8 mouse cellular contexts compared by ENCODE assay signal in the genomic region with DNA sequence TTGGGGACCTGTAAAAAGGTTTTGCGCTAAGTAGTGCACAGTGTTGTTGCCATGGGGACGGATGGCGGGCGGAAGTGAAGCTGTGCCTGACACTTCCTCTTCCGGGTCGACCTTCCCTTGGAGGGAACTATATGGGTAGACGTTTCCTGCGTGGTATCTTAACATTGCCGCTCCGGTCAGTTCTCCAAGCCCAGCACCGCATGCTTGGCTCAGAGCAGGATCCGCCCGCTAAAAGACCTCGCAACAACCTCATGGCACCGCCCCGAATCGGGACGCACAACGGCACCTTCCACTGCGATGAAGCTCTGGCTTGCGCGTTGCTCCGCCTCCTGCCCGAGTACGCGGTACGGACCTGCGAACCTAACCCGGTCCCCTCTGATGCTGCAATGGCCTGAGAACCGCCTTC. TPM values are rescaled to one million over a fixed set of nuclear protein-coding genes. Genes with fewer than 3 reads are reported as not detected.
DNase-seq lines count a peak whose midpoint lies in the region; ATAC-seq and TF ChIP-seq lines count a peak whose summit lies in the region.

A gene (plus strand): TSS at position 100 of the 406 bp plus-strand sequence.

- peaks cover 11% of the 10 kb centered on the region; the same call in 1 of the 2 replicates for H3K36me3 ChIP-seq in hindbrain, postnatal 0 days (ENCODE audit: insufficient read depth, low read length)
- peaks cover 80% of the 10 kb centered on the region for H3K36me3 ChIP-seq in megakaryocyte, embryonic 14.5 days (replicated peaks; ENCODE audit: low read length)

- TF ChIP-seq CTCF in cortical plate, adult 2 months (IDR thresholded peaks at IDR 0.05; ENCODE audit: extremely low read depth, insufficient read depth, low read length): no peak
- no peak for TF ChIP-seq CTCF in hindbrain, postnatal 0 days (IDR thresholded peaks at IDR 0.05; ENCODE audit: low read depth)

- no peaks in the 10 kb centered on the region for H3K9me3 ChIP-seq in hindbrain, postnatal 0 days (ENCODE audit: low read length)
- no peaks in the 10 kb centered on the region for H3K9me3 ChIP-seq in megakaryocyte, embryonic 14.5 days

- H3K27ac ChIP-seq in cortical plate, adult 2 months (ENCODE audit: insufficient read depth, low read length): no peak within 1 kb of the TSS
- H3K27ac ChIP-seq in hindbrain, postnatal 0 days: peak within 1 kb of the TSS; percentile 76

- DNase-seq in adipocyte (ENCODE audit: low spot score): peak; percentile 91
- DNase-seq in gastrocnemius, adult 8-10 months (ENCODE audit: low spot score in 2 of 2): peak; percentile 61 to 63
- peak; percentile 93 for DNase-seq in hindbrain, postnatal 0 days (ENCODE audit: low spot score)
- peak; percentile 64 to 85 for DNase-seq in left cerebral cortex, adult 9 months (ENCODE audit: low spot score in 2 of 2)
- peak; percentile 87 to 88 for DNase-seq in right cerebral cortex, adult 2 months (ENCODE audit: low spot score in 2 of 2)
- DNase-seq in urinary bladder, postnatal 10 days (ENCODE audit: low spot score): peak; percentile 43

- 0% methylated on average over 30 of the region's 30 CpGs for whole genome bisulfite sequencing in hindbrain, postnatal 0 days

- peaks cover 2% of the 10 kb centered on the region; the same call in 1 of the 2 replicates for H3K4me1 ChIP-seq in cortical plate, adult 2 months (ENCODE audit: control insufficient read depth, insufficient read depth, low read length)
- H3K4me1 ChIP-seq in hindbrain, postnatal 0 days (ENCODE audit: insufficient read depth, low read length): peaks cover 14% of the 10 kb centered on the region
- H3K4me1 ChIP-seq in megakaryocyte, embryonic 14.5 days: peaks cover 44% of the 10 kb centered on the region

- peak within 1 kb of the TSS; percentile 59 for H3K9ac ChIP-seq in hindbrain, postnatal 0 days (replicated peaks; ENCODE audit: low read length)

- peak; percentile 86 for TF ChIP-seq POLR2A in cortical plate, adult 2 months (IDR thresholded peaks at IDR 0.05; ENCODE audit: extremely low read depth, insufficient read depth, low read length)

- ATAC-seq in hindbrain, postnatal 0 days: peak; percentile 96

- peak within 1 kb of the TSS; percentile 87 for H3K4me2 ChIP-seq in hindbrain, postnatal 0 days (ENCODE audit: low read depth, low read length)

- H3K4me3 ChIP-seq in cortical plate, adult 2 months (ENCODE audit: insufficient read depth, low read length): peak within 1 kb of the TSS; percentile 76
- peak within 1 kb of the TSS; percentile 76 for H3K4me3 ChIP-seq in hindbrain, postnatal 0 days (ENCODE audit: low read length)
- peak within 1 kb of the TSS; percentile 96 for H3K4me3 ChIP-seq in megakaryocyte, embryonic 14.5 days (replicated peaks)

- no peaks in the 10 kb centered on the region for H3K27me3 ChIP-seq in hindbrain, postnatal 0 days (ENCODE audit: insufficient read depth, low read length)
- no peaks in the 10 kb centered on the region for H3K27me3 ChIP-seq in megakaryocyte, embryonic 14.5 days (replicated peaks)

RNA-seq across cellular contexts. Expression of the gene that starts here (rescaled TPM):
- 87.0 and 92.7 TPM in 2 replicates for polyA plus RNA-seq in cortical plate, adult 2 months (2012; rRNA removed)
- total RNA-seq in gastrocnemius, adult 8-10 months (2022): 10 to 100 TPM; 17.5 to 21.6 (median 18.9) TPM
- 56.5 and 58.0 TPM in 2 replicates for total RNA-seq in hindbrain, postnatal 0 days (2014; rRNA removed)
- 78.8 and 79.8 TPM in 2 replicates for polyA plus RNA-seq in hindbrain, postnatal 0 days (2015; fragmentation: Nextera tagmentation; extraction: Ambion mirVana)
- 35.8 and 92.1 TPM in 2 replicates for polyA plus RNA-seq in megakaryocyte, embryonic 14.5 days (2012; ENCODE audit: insufficient read depth, low replicate concordance)

Comparison
In these comparisons a context has a peak if more than half of its experiments do, and no peak if none do; other contexts are left out.
1. DNase-seq: peak in every context shown above with its lines; median percentile 93 in hindbrain, postnatal 0 days; 91 in adipocyte; 88 in right cerebral cortex, adult 2 months; 74 in left cerebral cortex, adult 9 months; 62 in gastrocnemius, adult 8-10 months; 43 in urinary bladder, postnatal 10 days.